Mouse (Mus musculus) forebrain, postnatal 0 days (tissue): ENCODE data around the gene Stat6. TPM values are rescaled to one million over a fixed set of nuclear protein-coding genes. Genes with fewer than 3 reads are reported as not detected.

Source experiments
- ATAC-seq: fragments of 200-750 bp; cut with Nextera tagmentation; 2 replicates; pipeline ENCODE4 v1.8.0; 2017; ENCODE audit warnings: mild to moderate bottlenecking, moderate library complexity
- DNase-seq: peaks from one replicate; pipeline ENCODE4 v3.0.0-alpha.2; 2015
- H3K27ac ChIP-seq: fragments of 300-500 bp; sonication (generic); 2 replicates; pipeline ENCODE4 v1.5.1; 2014; ENCODE audit warnings: low read depth, mild to moderate bottlenecking, antibody characterized with exemption, low read length, moderate library complexity, mixed read lengths
- H3K27me3 ChIP-seq: fragments of 300-500 bp; sonication (generic); 2 replicates; pipeline ENCODE4 v1.6.1; 2014; ENCODE audit warnings: mild to moderate bottlenecking, low read length, mixed read lengths; ENCODE audit not compliant: insufficient read depth
- H3K36me3 ChIP-seq: fragments of 300-500 bp; sonication (generic); 2 replicates; pipeline ENCODE4 v1.6.1; 2014; ENCODE audit warnings: mild to moderate bottlenecking, moderate library complexity; ENCODE audit not compliant: insufficient read depth
- H3K4me1 ChIP-seq: fragments of 300-500 bp; sonication (generic); 2 replicates; pipeline ENCODE4 v1.6.1; 2014; ENCODE audit warnings: antibody characterized with exemption; ENCODE audit not compliant: insufficient read depth
- H3K4me2 ChIP-seq: fragments of 300-500 bp; sonication (generic); 2 replicates; pipeline ENCODE4 v1.6.1; 2014; ENCODE audit warnings: low read depth, mild to moderate bottlenecking, moderate library complexity
- H3K4me3 ChIP-seq: fragments of 300-500 bp; sonication (generic); 2 replicates; pipeline ENCODE4 v1.5.1; 2014; ENCODE audit warnings: low read depth, low read length, mixed read lengths
- H3K9ac ChIP-seq: fragments of 300-500 bp; sonication (generic); 2 replicates; pipeline ENCODE4 v1.6.1; 2014; ENCODE audit warnings: mild to moderate bottlenecking
- H3K9me3 ChIP-seq: fragments of 300-500 bp; sonication (generic); 2 replicates; pipeline ENCODE4 v1.6.1; 2016; ENCODE audit warnings: low read length
- CTCF ChIP-seq: sonication (generic); IDR thresholded peaks from 2 replicates; pipeline ENCODE4 v1.5.1; 2016; ENCODE audit warnings: antibody characterized with exemption, control low read depth, low read depth
- WGBS: fragments of 180-500 bp; shearing (Covaris S2); extraction: QIAGEN DNeasy Blood & Tissue Kit; methylation state at CpG from one replicate; pipeline ENCODE4 v1.1.7; 2014; 5-methylcytosine and 5-hydroxymethylcytosine counted together
- polyA plus RNA-seq: library from polyadenylated mRNA; unstranded; fragments of >200 nt; fragmentation: Nextera tagmentation; extraction: Ambion mirVana; gene quantifications from 2 replicates; pipeline ENCODE4 v1.2.1, GENCODE M21; 2015
- total RNA-seq: library from RNA; depleted of rRNA; stranded (reverse); fragments of >200 nt; gene quantifications from 2 replicates; pipeline ENCODE4 v1.2.3, GENCODE M21; 2014

Stat6 gene
- total and polyA plus RNA-seq, 2 experiments from 2014 or later: 4.3 to 5.4 TPM

- WGBS: 82% methylated on average over 10 of the region's 10 CpGs
- no peak; the same call in 1 of the 2 replicates for ATAC-seq
- Histone ChIP-seq H3K36me3 (no peaks in the 10 kb centered on the region), H3K27me3 (no peaks in the 10 kb centered on the region), H3K4me2 (no peak overlapping the region), H3K4me1 (no peaks in the 10 kb centered on the region), H3K9ac (no peak overlapping the region), H3K4me3 (no peak overlapping the region), H3K9me3 (no peaks in the 10 kb centered on the region), H3K27ac (no peak overlapping the region)
- no peak for TF ChIP-seq CTCF
- no peak for DNase-seq
Measured at GRCm38 (mm10) chr10:127631261-127632214, 11.2 kb upstream of the Stat6 start.

DNA sequence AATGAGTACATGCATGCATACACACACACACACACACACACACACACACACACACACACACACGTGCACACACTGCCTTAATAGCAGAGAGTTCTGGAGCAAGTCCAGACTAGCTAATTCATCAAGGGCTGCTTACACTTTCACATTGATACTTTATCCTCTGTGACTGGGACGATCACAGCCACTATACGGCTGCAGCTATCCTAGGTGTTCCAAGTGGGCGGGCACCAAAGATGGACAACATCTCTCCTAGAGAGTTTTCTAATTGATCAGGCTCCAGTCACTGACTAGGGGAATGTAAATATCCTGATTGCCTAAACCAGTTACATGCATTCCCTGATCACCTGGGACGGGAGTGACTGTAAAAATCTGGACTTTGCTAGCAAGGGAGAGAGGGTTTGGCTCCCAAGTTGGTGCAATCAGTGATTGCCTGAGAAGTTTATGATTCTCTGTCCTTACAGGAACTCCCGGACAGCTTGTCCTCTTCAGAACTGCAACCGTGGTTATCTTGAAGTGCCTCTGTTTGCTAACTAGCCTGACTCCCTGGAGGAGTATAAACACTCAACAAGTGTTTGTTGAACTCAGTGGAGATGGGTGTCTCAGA, 10.0 kb upstream of the Stat6 start:
- H3K4me1 ChIP-seq: no peaks in the 10 kb centered on the region
- no peaks in the 10 kb centered on the region for H3K9me3 ChIP-seq
- ATAC-seq: no peak
- no peak overlapping the region for H3K9ac ChIP-seq
- no peak overlapping the region for H3K4me2 ChIP-seq
- H3K36me3 ChIP-seq: no peaks in the 10 kb centered on the region
- H3K4me3 ChIP-seq: no peak overlapping the region
- H3K27me3 ChIP-seq: no peaks in the 10 kb centered on the region
- WGBS: 80% methylated on average over 7 of the region's 7 CpGs
- DNase-seq: no peak
- TF ChIP-seq CTCF: no peak
- no peak overlapping the region for H3K27ac ChIP-seq

- H3K27ac ChIP-seq: no peak overlapping the region
- peaks cover 2% of the 10 kb centered on the region; the same call in 1 of the 2 replicates for H3K27me3 ChIP-seq
- WGBS: 78% methylated on average over 5 of the region's 5 CpGs
- H3K4me2 ChIP-seq: no peak overlapping the region
- no peaks in the 10 kb centered on the region for H3K4me1 ChIP-seq
- H3K9me3 ChIP-seq: no peaks in the 10 kb centered on the region
- no peaks in the 10 kb centered on the region for H3K36me3 ChIP-seq
- ATAC-seq (no peak), DNase-seq (no peak)
- TF ChIP-seq CTCF: no peak
- H3K4me3 ChIP-seq: no peak overlapping the region
- no peak overlapping the region for H3K9ac ChIP-seq
Measured at GRCm38 (mm10) chr10:127640421-127640820, 2.4 kb upstream of the Stat6 start.

GRCm38 (mm10) chr10:127641861-127642771, 670 bp upstream of the Stat6 start:
- Histone ChIP-seq H3K4me2 (peak overlapping the region; percentile 52), H3K27me3 (peaks cover 2% of the 10 kb centered on the region; the same call in 1 of the 2 replicates), H3K27ac (no peak overlapping the region), H3K4me3 (peak overlapping the region; percentile 33), H3K9me3 (no peaks in the 10 kb centered on the region), H3K4me1 (no peaks in the 10 kb centered on the region), H3K36me3 (no peaks in the 10 kb centered on the region), H3K9ac (peak overlapping the region; percentile 39; the same call in 1 of the 2 replicates)
- peak; percentile 85 for DNase-seq
- 7% methylated on average over 19 of the region's 19 CpGs for WGBS
- ATAC-seq: peak; percentile 87
- peak; percentile 88 for TF ChIP-seq CTCF

- Histone ChIP-seq H3K9me3 (no peaks in the 10 kb centered on the region), H3K4me1 (no peaks in the 10 kb centered on the region), H3K27ac (no peak overlapping the region), H3K36me3 (no peaks in the 10 kb centered on the region), H3K4me3 (peak overlapping the region; percentile 33), H3K4me2 (peak overlapping the region; percentile 52), H3K9ac (peak overlapping the region; percentile 39; the same call in 1 of the 2 replicates), H3K27me3 (peaks cover 2% of the 10 kb centered on the region; the same call in 1 of the 2 replicates)
- no peak for TF ChIP-seq CTCF
- DNase-seq (no peak), ATAC-seq (0 out of 2 replicates have a peak, but pooled peaks have one; percentile 17)
- 5% methylated on average over 25 of the region's 25 CpGs for WGBS
Measured at GRCm38 (mm10) chr10:127643553-127644238, 910 bp downstream of the Stat6 start.

GRCm38 (mm10) chr10:127645791-127646190, 3.0 kb downstream of the Stat6 start:
- 48% methylated on average over 2 of the region's 2 CpGs for WGBS
- H3K9me3 ChIP-seq: no peaks in the 10 kb centered on the region
- DNase-seq (no peak), ATAC-seq (no peak)
- H3K9ac ChIP-seq: no peak overlapping the region
- no peak overlapping the region for H3K4me3 ChIP-seq
- no peaks in the 10 kb centered on the region for H3K36me3 ChIP-seq
- no peak overlapping the region for H3K4me2 ChIP-seq
- no peaks in the 10 kb centered on the region for H3K4me1 ChIP-seq
- H3K27me3 ChIP-seq: peaks cover under 1% of the 10 kb centered on the region; the same call in 1 of the 2 replicates
- no peak for TF ChIP-seq CTCF
- H3K27ac ChIP-seq: no peak overlapping the region
